Mouse (Mus musculus) limb, embryonic 14.5 days (tissue): ENCODE measurements around the gene Nphp1. TPM values are rescaled to one million over a fixed set of nuclear protein-coding genes. Genes with fewer than 3 reads are reported as not detected.

Experiments used
- ATAC-seq: fragments of 200-750 bp; cut with Nextera tagmentation; 2 replicates; pipeline ENCODE4 v1.8.0; 2017; ENCODE audit warnings: low read depth, moderate number of reproducible peaks, moderate TSS enrichment; ENCODE audit not compliant: low FRiP score
- DNase-seq: peaks from one replicate; pipeline ENCODE4 v3.0.0-alpha.2; 2015; ENCODE audit warnings: low spot score
- H3K27ac ChIP-seq: fragments of 300-500 bp; sonication (generic); replicated peaks from 2 replicates; pipeline ENCODE4 v1.5.1; 2014; ENCODE audit warnings: low read depth, mild to moderate bottlenecking, low read length, moderate library complexity, mixed read lengths
- H3K27me3 ChIP-seq: fragments of 300-500 bp; sonication (generic); 2 replicates; pipeline ENCODE4 v1.6.1; 2014; ENCODE audit warnings: low read length, mixed read lengths; ENCODE audit not compliant: control insufficient read depth, insufficient read depth
- H3K36me3 ChIP-seq: fragments of 300-500 bp; sonication (generic); 2 replicates; pipeline ENCODE4 v1.6.1; 2014; ENCODE audit warnings: mild to moderate bottlenecking, low read length, moderate library complexity, mixed read lengths; ENCODE audit not compliant: control insufficient read depth, insufficient read depth
- H3K4me1 ChIP-seq: fragments of 300-500 bp; sonication (generic); 2 replicates; pipeline ENCODE4 v1.6.1; 2014; ENCODE audit warnings: antibody characterized with exemption, low read length, mixed read lengths; ENCODE audit not compliant: control insufficient read depth, insufficient read depth
- H3K4me2 ChIP-seq: fragments of 300-500 bp; sonication (generic); replicated peaks from 2 replicates; pipeline ENCODE4 v1.6.1; 2014; ENCODE audit warnings: low read depth, mild to moderate bottlenecking, low read length, moderate library complexity; ENCODE audit not compliant: severe bottlenecking
- H3K4me3 ChIP-seq: fragments of 300-500 bp; sonication (generic); replicated peaks from 2 replicates; pipeline ENCODE4 v1.5.1; 2014; ENCODE audit warnings: low read length
- H3K9ac ChIP-seq: fragments of 300-500 bp; sonication (generic); 2 replicates; pipeline ENCODE4 v1.6.1; 2014; ENCODE audit warnings: mild to moderate bottlenecking, low read depth, low read length, moderate library complexity; ENCODE audit not compliant: severe bottlenecking
- H3K9me3 ChIP-seq: fragments of 300-500 bp; sonication (generic); 2 replicates; pipeline ENCODE4 v1.6.1; 2016; ENCODE audit warnings: low read length; ENCODE audit not compliant: control insufficient read depth
- POLR2A ChIP-seq: fragments of 200-500 bp; IDR thresholded peaks from 2 replicates; pipeline ENCODE4 v1.8.0; 2012; ENCODE audit warnings: inconsistent platforms, mild to moderate bottlenecking, moderate library complexity, borderline replicate concordance; ENCODE audit not compliant: insufficient read depth, insufficient read length; ENCODE audit errors: extremely low read depth
- WGBS: fragments of 180-500 bp; shearing (Covaris S2); extraction: QIAGEN DNeasy Blood & Tissue Kit; methylation state at CpG from one replicate; pipeline ENCODE4 v1.1.7; 2014; 5-methylcytosine and 5-hydroxymethylcytosine counted together
- polyA plus RNA-seq, 2 experiments: library from polyadenylated mRNA; depleted of rRNA in 1 of 2; stranded (reverse) in 1 of 2; unstranded in 1 of 2; fragments of >200 nt; fragmentation: Nextera tagmentation in 1 of 2; extraction: Ambion mirVana in 1 of 2; gene quantifications; 2 replicates each; pipeline versions ENCODE4 v1.2.1 to v1.2.3; 2012 to 2014

The Nphp1 gene
- polyA plus RNA-seq, 2 experiments: 23.4 to 27.8 TPM

GRCm38 (mm10) chr2:127736631-127737209, 52.0 kb downstream of the Nphp1 start:
- ATAC-seq: no peak

DNA sequence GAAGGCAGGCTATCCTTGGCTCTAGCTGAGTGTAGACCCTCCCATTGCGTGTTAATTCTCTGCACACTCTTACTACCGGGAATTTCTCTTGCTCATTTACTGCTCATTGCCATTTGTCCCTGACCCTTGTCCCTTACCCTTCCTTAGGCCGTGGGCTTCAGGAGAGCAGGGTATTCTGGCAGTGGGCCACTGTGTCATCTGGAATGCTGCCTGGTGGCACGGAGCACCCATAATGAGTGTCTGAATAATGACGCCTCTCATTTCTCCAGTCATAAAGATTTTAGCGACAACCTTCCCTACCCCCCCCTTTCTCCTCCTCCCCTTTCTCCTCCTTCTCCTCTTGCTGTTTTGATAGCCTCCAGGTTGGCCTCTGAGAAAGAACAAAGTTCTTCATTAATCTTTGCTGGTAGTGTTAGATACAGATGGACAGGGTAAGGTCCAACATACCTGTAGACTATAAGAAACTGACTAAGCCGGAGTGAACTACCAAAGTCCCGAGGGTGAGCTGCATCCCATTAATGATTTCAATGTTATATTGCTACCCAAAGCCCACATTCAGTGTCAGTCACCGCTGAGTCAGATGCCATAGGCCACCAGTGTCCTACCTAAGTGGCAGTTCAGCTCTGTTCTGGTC, 53.1 kb downstream of the Nphp1 start:
- ATAC-seq (no peak), DNase-seq (no peak)
- H3K4me2 ChIP-seq: no peak overlapping the region
- H3K27ac ChIP-seq: 0 out of 2 replicates have a peak overlapping the region, but pooled peaks have one; percentile 19
- peaks cover 2% of the 10 kb centered on the region; the same call in 1 of the 2 replicates for H3K4me1 ChIP-seq
- H3K9me3 ChIP-seq: no peaks in the 10 kb centered on the region
- no peak overlapping the region for H3K4me3 ChIP-seq
- WGBS: 56% methylated on average over 9 of the region's 9 CpGs
- no peak for TF ChIP-seq POLR2A
- no peaks in the 10 kb centered on the region for H3K27me3 ChIP-seq
- no peaks in the 10 kb centered on the region for H3K36me3 ChIP-seq
- no peak overlapping the region for H3K9ac ChIP-seq

More at GRCm38 (mm10) chr2:127736631-127737209, 52.0 kb downstream of the Nphp1 start:
- Histone ChIP-seq H3K4me3 (no peak overlapping the region), H3K27ac (0 out of 2 replicates have a peak overlapping the region, but pooled peaks have one; percentile 19), H3K9ac (no peak overlapping the region), H3K36me3 (no peaks in the 10 kb centered on the region), H3K4me2 (no peak overlapping the region), H3K9me3 (no peaks in the 10 kb centered on the region), H3K27me3 (no peaks in the 10 kb centered on the region), H3K4me1 (peaks cover 2% of the 10 kb centered on the region; the same call in 1 of the 2 replicates)
- WGBS: 87% methylated on average over 6 of the region's 6 CpGs
- no peak for TF ChIP-seq POLR2A
- DNase-seq: no peak

- Histone ChIP-seq H3K4me1 (peaks cover 9% of the 10 kb centered on the region), H3K4me3 (no peak overlapping the region), H3K27ac (no peak overlapping the region), H3K4me2 (no peak overlapping the region), H3K9ac (no peak overlapping the region), H3K36me3 (no peaks in the 10 kb centered on the region), H3K27me3 (no peaks in the 10 kb centered on the region), H3K9me3 (no peaks in the 10 kb centered on the region)
- ATAC-seq: no peak
- no peak for DNase-seq
- 79% methylated on average over 5 of the region's 5 CpGs for WGBS
- TF ChIP-seq POLR2A: no peak
These were observed 53.8 kb downstream of the Nphp1 start for GRCm38 (mm10) chr2:127734889-127735288.

DNA sequence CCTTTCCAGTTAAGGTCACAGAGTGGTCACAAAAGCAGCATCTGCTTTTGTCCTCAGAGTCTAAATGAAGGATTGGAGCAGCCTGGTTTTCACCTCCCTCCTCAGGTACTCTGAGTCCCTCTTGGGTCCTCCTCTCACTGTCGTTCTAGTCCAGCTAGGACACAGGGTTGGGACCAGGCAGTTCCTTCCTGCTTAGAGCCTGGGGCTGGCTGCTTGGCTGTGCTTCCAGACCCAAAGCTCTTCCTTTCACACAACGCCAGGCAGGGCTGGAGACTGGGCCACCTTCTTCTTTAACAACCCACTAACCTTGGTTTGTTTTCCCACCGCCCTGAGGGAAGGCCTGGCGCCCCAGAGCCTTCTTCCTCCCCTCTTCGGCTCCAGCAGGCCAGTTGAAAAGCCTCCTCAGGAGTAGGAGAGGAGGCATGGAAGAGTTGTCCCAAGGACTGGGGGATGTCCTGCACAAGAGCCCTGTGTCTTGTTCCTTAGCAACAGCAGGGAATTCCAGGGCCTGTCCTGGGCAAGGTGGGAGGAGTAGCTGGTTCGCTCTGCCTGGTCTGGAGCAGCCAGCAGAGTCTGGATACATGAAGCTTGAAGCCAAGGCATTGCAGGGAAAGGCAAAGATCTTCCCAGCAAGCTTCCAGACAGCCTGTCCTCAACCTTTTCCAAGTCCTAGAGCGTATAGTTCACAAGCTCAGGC, 58.2 kb downstream of the Nphp1 start:
- H3K27me3 ChIP-seq: no peaks in the 10 kb centered on the region; the same call in 1 of the 2 replicates
- H3K9ac ChIP-seq: no peak overlapping the region
- TF ChIP-seq POLR2A: no peak
- H3K9me3 ChIP-seq: no peaks in the 10 kb centered on the region
- ATAC-seq (no peak), DNase-seq (no peak)
- 52% methylated on average over 7 of the region's 7 CpGs for WGBS
- H3K4me3 ChIP-seq: no peak overlapping the region; the same call in 1 of the 2 replicates
- peaks cover 22% of the 10 kb centered on the region for H3K4me1 ChIP-seq
- no peak overlapping the region for H3K4me2 ChIP-seq
- no peak overlapping the region for H3K27ac ChIP-seq
- no peaks in the 10 kb centered on the region for H3K36me3 ChIP-seq

DNA sequence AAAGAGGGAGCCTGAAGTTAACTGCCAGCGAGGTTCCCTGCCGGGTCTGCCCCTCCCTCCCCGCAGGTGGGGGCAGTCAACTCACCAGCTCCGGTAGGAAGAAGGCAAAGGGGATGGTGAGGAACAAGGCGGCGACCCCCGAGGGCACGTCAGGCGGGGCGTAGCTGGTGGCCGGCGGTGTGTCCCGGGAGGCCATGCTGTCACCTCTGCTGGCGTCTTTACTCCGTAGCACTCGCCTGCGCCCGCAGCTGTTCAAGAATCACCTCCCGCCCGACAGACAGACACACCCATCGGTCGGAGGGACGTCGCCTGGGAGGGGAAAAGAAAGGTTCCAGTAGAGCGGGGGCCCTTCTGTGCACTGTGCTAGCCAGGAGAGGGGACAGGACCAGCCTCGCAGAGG, 59.0 kb downstream of the Nphp1 start, which contains the start of gene Mall:
Mall (minus strand) TSS at position 262 of the 400 bp plus-strand sequence.
- no peak within 1 kb of the TSS; the same call in 1 of the 2 replicates for H3K9ac ChIP-seq
- no peak for DNase-seq

More for the DNA sequence above, 59.0 kb downstream of the Nphp1 start, which contains the start of gene Mall:
- WGBS: 1% methylated on average over 26 of the region's 26 CpGs
- TF ChIP-seq POLR2A: no peak
- Histone ChIP-seq H3K4me3 (peak within 1 kb of the TSS; percentile 21), H3K9me3 (no peaks in the 10 kb centered on the region), H3K27me3 (no peaks in the 10 kb centered on the region; the same call in 1 of the 2 replicates), H3K27ac (peak within 1 kb of the TSS; percentile 2; the same call in 1 of the 2 replicates), H3K36me3 (no peaks in the 10 kb centered on the region), H3K4me2 (peak within 1 kb of the TSS; percentile 51), H3K4me1 (peaks cover 21% of the 10 kb centered on the region)
- ATAC-seq: peak; percentile 15; the same call in 1 of the 2 replicates
